Mouse (Mus musculus) bone marrow macrophage, adult 2 months (primary cell): ENCODE results near the gene Taf3. TPM values are rescaled to one million over a fixed set of nuclear protein-coding genes. Genes with fewer than 3 reads are reported as not detected.
A peak's percentile ranks its signal among the peaks of the same experiment; 100 is the strongest.

Experiments used
- H3K27ac ChIP-seq: 2 replicates; pipeline ENCODE4 v1.5.1; 2012; ENCODE audit warnings: low read depth, low read length; ENCODE audit not compliant: insufficient read depth
- H3K4me1 ChIP-seq: 2 replicates; pipeline ENCODE4 v1.6.1; 2012; ENCODE audit warnings: low read length; ENCODE audit not compliant: control insufficient read depth, insufficient read depth
- H3K4me3 ChIP-seq: 2 replicates; pipeline ENCODE4 v1.5.1; 2012; ENCODE audit warnings: mild to moderate bottlenecking, low read length, moderate library complexity; ENCODE audit not compliant: insufficient read depth
- CTCF ChIP-seq: IDR thresholded peaks from 2 replicates; pipeline ENCODE4 v1.5.1; 2012; ENCODE audit warnings: low read depth, mild to moderate bottlenecking, low read length, moderate library complexity
- POLR2A ChIP-seq: IDR thresholded peaks from 2 replicates; pipeline ENCODE4 v1.6.1; 2012; ENCODE audit warnings: mild to moderate bottlenecking, low read depth, low read length, borderline replicate concordance
- polyA plus RNA-seq: library from polyadenylated mRNA; stranded (reverse); fragments of >200 nt; gene quantifications from 2 replicates; pipeline ENCODE4 v1.2.4, GENCODE M21; 2012; ENCODE audit not compliant: missing spikeins, insufficient read depth, insufficient read length

Taf3 gene
- polyA plus RNA-seq: 9.8 and 13.2 TPM in 2 replicates

DNA sequence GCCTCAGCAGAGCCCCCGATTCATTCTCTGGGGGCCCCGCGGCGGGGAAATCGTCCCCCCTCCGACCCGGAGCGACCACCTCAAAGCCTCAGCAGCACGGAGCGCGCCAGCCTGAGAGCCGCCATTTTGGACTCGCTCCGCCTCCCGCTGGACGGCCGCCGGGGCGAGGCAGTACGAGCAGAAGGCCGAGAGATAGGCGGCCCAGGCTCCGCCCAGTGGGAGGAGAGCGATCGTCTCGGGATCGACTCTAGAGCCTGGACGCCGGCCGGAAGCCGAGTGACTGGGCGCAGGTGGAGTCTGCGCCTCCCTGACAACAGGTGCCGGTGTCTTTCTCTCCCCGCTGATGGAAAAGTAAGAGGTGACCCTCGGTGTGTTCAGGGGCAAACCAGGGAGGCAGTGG, at the start of gene Taf3:
Gene Taf3 (minus strand): TSS at position 136 of the 400 bp plus-strand sequence.
- peak within 1 kb of the TSS; percentile 95 for H3K4me3 ChIP-seq
- H3K4me1 ChIP-seq: peaks cover 8% of the 10 kb centered on the region
- H3K27ac ChIP-seq: no peak within 1 kb of the TSS
- TF ChIP-seq POLR2A (no peak), CTCF (no peak)

DNA sequence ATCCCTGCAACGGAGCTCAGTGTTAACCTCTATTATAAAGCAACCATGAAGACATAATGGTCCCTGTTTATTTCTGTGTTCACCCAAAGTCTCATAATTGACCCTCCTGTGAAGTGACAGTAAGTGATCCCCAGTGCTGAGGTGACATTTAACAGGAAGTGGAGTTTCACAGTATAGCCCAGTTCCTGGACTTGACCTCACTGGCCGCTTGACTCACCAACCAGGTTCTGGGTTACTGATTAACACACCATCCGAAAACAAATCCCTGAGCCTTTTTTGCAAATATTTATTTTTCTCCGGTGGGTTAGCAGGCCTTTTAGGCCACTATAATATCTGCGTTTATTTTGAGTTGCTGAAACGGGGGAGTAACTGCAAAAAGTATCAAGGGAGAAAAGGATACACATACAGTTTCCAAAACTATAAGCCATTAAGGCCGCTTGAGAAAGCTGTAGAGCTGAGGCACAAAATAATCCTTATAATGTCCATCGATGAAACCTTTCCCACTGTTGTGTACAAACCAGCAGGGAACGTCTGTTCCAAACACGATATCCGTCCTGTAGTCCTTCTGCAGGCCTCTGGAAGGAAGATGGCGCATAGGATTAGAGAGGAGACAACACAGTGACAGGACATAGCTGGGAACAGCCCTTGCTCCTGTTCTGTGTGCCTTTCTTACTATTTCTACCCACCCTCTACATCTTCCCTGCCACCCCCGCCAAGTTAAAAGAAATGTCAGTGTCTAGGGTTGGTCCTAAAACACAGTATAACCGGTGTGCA, 46.1 kb upstream of the Taf3 start:
- no peak overlapping the region for H3K27ac ChIP-seq
- TF ChIP-seq POLR2A (no peak), CTCF (no peak)
- H3K4me3 ChIP-seq: no peak overlapping the region
- H3K4me1 ChIP-seq: no peaks in the 10 kb centered on the region

DNA sequence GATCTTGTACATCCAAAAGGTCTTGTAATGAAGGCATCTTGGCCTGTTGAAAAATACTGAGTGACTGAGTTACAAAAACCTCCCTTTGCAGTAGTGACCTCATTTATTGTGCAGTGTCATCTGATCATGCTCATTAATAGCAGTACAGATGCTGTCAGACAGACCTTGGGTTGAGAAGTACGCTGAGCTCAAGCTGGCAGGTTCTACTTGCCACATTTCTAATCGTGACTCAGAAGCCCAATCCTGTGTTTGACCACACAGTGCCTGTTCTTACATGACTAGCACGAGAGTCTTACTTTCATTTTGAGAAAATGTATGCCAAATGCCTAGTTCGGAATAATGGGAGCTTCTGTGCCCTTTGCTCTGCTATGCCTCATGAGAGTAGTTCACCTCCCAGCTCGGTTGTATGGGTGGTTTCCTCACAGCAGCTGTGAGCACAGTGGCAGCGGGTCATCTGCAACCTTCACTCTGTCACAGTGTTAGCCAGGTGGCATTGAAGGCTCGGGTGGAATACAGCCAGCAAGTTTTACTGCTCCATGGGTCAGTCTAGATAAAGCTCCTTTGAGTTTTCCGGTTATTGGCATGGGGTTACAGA, 39.0 kb upstream of the Taf3 start:
- Histone ChIP-seq H3K27ac (no peak overlapping the region), H3K4me1 (peaks cover 4% of the 10 kb centered on the region; the same call in 1 of the 2 replicates), H3K4me3 (no peak overlapping the region)
- no peak for TF ChIP-seq CTCF
- TF ChIP-seq POLR2A: no peak

DNA sequence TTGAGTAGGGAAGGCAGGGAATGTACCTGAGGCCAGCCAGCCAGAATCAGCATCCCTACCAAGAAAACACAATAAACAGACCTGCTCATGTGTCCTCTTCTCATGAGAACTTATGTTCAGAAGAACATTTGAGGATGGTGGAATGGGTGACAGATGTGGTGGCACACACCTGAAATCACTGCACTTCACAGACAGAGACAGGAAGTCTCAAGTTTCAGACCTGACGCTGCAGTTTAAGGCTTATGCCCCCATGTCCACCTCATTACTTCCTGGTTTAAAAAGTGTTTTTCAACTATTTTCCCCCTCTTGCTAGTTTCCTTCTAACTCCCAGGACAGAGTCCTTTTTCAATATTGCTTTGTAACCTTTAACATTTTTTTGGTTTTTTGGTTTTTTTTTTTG, 34.3 kb upstream of the Taf3 start:
- H3K4me3 ChIP-seq: no peak overlapping the region
- H3K27ac ChIP-seq: no peak overlapping the region
- TF ChIP-seq CTCF: no peak
- TF ChIP-seq POLR2A: no peak
- peaks cover 22% of the 10 kb centered on the region for H3K4me1 ChIP-seq

DNA sequence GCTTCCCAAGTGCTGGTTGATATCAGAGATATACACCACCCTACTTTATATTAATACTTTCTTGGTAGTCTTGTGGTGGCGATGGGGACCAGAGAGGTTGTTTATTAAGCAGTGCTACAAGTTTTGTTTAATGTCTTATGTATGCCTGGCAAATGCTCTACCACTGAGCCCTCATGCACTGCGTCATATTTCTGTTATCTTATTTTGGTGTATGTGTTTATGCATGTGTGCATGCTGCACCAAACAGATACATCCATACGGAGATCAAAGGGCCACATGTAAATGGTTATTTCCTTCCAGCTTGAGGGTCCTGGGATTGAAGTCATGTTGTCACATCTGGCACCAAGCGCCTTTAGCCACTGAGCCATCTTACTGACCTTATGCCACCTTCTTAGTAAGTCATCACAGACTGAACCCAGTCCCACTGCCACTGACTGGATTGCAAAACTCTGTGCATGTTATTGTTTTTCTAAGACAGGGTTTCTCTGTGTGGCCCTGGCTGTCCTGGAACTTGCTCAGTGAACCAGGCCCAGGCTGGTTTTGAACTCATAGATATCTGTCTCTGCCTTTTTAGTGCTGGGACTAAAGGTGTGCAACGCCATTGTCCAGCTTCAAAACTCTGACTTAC, 33.2 kb upstream of the Taf3 start:
- TF ChIP-seq CTCF (no peak), POLR2A (no peak)
- Histone ChIP-seq H3K27ac (no peak overlapping the region), H3K4me3 (peak overlapping the region; percentile 21), H3K4me1 (peaks cover 28% of the 10 kb centered on the region)

DNA sequence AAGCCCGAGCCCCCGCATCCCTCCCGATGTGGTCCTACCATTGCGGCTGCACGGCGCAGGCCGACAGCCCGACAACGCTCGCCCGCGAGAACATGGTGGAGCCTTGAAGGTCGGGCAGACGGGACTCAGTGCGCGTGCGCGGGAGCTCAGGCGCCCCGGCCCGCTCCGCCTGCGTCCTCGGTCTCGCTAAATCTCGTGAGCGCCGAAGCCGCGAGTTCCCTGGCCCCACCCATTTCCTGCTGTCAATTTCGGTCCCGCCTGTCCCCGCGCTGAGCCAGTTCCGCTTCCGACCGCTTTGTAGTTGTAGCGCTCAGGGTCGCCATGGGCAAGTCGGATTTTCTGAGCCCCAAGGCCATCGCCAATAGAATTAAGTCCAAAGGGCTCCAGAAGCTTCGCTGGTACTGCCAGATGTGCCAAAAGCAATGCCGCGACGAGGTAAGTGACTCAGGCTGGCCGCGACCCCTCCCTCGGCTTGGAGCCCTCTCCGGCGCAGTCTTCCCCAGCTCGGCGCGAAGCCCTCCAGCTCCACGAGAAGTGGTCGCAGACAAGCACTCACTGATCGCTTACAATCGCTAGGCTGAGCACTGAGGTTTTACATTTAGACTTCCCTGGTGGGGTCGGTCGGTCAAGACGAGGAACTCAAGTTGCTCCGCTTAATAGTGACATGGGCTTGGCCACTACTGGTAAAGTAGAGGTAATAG, 32.1 kb upstream of the Taf3 start, which contains the start of the genes Atp5c1 and Kin:
Gene Atp5c1 (minus strand): TSS at position 201 of the 701 bp plus-strand sequence.
Gene Kin (plus strand): TSS at position 284 of the 701 bp plus-strand sequence.
- Histone ChIP-seq H3K4me3 (peak within 1 kb of the TSS; percentile 91), H3K27ac (peak within 1 kb of the TSS; percentile 79), H3K4me1 (peaks cover 28% of the 10 kb centered on the region)
- TF ChIP-seq CTCF (no peak), POLR2A (peak; percentile 55; the same call in 1 of the 2 replicates)

DNA sequence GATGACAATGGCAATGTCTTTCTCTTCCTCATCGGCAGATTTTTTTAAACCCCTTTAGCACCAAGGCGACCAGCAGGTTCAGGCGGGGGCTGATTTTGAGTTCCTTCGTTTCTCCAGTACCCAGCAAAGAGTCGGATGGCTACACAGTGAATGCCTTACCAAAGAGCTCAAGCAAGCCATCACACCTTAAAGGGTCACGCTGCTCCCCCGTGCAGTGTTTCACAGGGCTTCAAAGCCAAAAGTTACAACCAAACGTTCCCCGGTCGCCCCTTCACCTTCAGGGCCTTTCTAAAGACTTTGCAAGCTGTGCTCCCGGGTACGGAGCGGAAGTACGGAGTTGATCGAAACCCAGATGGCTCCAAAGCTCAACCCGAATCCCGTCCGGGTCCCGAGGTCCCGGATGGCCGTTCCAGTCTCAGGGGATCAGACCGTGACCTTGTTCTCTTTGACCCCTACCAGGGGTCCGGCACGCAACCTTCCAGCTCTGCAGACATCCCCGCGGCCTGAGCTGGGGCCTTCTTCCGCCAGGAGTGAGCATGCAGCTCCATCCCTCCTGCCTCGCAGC, 31.4 kb upstream of the Taf3 start:
- peak overlapping the region; percentile 79 for H3K27ac ChIP-seq
- TF ChIP-seq CTCF: no peak
- no peak for TF ChIP-seq POLR2A
- H3K4me1 ChIP-seq: peaks cover 28% of the 10 kb centered on the region
- H3K4me3 ChIP-seq: peak overlapping the region; percentile 91

DNA sequence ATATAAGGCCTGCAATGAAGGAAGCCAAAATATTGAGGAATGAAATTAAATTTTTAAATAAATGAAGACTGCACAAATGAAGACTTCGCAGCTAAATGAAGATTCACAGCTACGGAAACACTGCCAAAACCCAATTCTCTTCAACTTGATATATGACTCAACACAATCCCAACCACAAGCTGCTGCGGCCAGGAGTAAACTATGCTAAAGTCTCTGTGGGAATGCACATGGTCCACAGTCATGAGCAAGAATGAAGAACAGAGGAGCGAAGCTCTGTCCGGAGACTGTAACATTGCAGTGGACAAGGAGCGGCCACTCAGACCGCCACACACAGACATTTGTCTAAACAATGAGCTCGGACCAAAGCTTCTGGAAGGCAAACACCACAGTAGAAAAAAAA, 28.3 kb upstream of the Taf3 start:
- no peak overlapping the region for H3K27ac ChIP-seq
- no peak overlapping the region for H3K4me3 ChIP-seq
- H3K4me1 ChIP-seq: peaks cover 26% of the 10 kb centered on the region
- TF ChIP-seq POLR2A: no peak
- no peak for TF ChIP-seq CTCF

DNA sequence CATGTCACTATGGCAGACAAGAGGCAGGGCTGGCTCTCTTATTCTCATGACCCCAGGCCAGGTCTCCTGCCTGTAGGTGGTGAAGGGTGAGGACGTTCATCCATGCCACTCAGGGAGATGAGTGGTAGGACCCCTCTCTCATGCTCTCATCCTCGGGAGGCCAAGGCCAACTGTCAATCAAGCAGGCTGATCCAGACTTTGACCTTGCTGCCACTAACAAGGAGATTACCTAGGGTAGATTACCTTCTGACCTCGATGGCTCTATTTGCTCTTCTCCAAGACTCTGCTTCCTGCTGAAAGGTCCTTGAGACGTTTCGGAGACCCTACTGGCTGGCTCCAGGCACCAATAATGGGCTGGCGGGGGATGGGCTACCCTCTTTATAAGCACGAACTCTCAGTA, 26.1 kb upstream of the Taf3 start:
- Histone ChIP-seq H3K4me1 (peaks cover 22% of the 10 kb centered on the region), H3K27ac (no peak overlapping the region), H3K4me3 (no peak overlapping the region)
- TF ChIP-seq POLR2A (no peak), CTCF (no peak)

DNA sequence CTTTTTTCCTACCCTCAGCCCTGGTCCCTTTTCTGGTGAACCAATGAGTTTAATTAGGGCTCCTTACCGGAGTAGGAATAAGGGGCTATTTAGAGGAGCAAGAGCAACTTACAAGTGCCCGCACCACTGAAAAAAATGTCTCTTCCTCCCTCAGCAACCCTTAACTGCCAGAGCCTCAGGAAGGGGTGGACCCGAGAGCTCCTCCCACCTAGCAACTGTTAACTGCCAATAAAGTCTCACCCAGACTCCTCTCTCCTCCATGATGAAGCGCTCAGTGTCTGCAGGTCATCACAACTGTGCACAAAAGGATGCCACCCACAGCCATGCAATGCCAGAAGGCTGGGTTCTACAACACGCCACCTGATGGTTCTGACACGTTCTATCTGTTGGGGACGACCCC, 23.4 kb upstream of the Taf3 start:
- no peak overlapping the region for H3K27ac ChIP-seq
- peaks cover 6% of the 10 kb centered on the region; the same call in 1 of the 2 replicates for H3K4me1 ChIP-seq
- no peak overlapping the region for H3K4me3 ChIP-seq
- TF ChIP-seq POLR2A: no peak
- TF ChIP-seq CTCF: no peak
